Mouse (Mus musculus) hindbrain, embryonic 15.5 days (tissue): ENCODE data around the gene Fcmr. TPM values are rescaled to one million over a fixed set of nuclear protein-coding genes. Genes with fewer than 3 reads are reported as not detected.
A peak's percentile ranks its signal among the peaks of the same experiment; 100 is the strongest.

Source experiments
- ATAC-seq: fragments of 200-750 bp; cut with Nextera tagmentation; 2 replicates; pipeline ENCODE4 v1.8.0; 2017; ENCODE audit warnings: low read depth, moderate number of reproducible peaks, moderate TSS enrichment; ENCODE audit not compliant: low FRiP score
- H3K27ac ChIP-seq: fragments of 300-500 bp; sonication (generic); replicated peaks from 2 replicates; pipeline ENCODE4 v1.5.1; 2015; ENCODE audit warnings: mild to moderate bottlenecking, inconsistent platforms
- H3K27me3 ChIP-seq: fragments of 300-500 bp; sonication (generic); 2 replicates; pipeline ENCODE4 v1.6.1; 2015; ENCODE audit warnings: control low read depth, inconsistent platforms
- H3K36me3 ChIP-seq: fragments of 300-500 bp; sonication (generic); 2 replicates; pipeline ENCODE4 v1.6.1; 2015; ENCODE audit warnings: control low read depth, inconsistent platforms
- H3K4me1 ChIP-seq: fragments of 300-500 bp; sonication (generic); replicated peaks from 2 replicates; pipeline ENCODE4 v1.6.1; 2015; ENCODE audit warnings: control low read depth, inconsistent platforms
- H3K4me2 ChIP-seq: fragments of 300-500 bp; sonication (generic); 2 replicates; pipeline ENCODE4 v1.6.1; 2015; ENCODE audit warnings: moderate library complexity, mild to moderate bottlenecking, inconsistent platforms
- H3K4me3 ChIP-seq: fragments of 300-500 bp; sonication (generic); 2 replicates; pipeline ENCODE4 v1.5.1; 2015; ENCODE audit warnings: mild to moderate bottlenecking, inconsistent platforms
- H3K9ac ChIP-seq: fragments of 300-500 bp; sonication (generic); 2 replicates; pipeline ENCODE4 v1.6.1; 2015; ENCODE audit warnings: inconsistent platforms
- H3K9me3 ChIP-seq: fragments of 300-500 bp; sonication (generic); 2 replicates; pipeline ENCODE4 v1.6.1; 2016; ENCODE audit warnings: control low read depth, inconsistent platforms
- WGBS: fragments of 180-500 bp; shearing (Covaris S2); methylation state at CpG from one replicate; pipeline ENCODE4 v1.1.7; 2015; 5-methylcytosine and 5-hydroxymethylcytosine counted together
- polyA plus RNA-seq: library from polyadenylated mRNA; unstranded; fragments of >200 nt; fragmentation: Nextera tagmentation; extraction: Ambion mirVana; gene quantifications from 2 replicates; pipeline ENCODE4 v1.2.1, GENCODE M21; 2015

Gene Fcmr
- polyA plus RNA-seq, 1 experiment from 2014 or later: 0.92 TPM

- H3K9ac ChIP-seq: no peak overlapping the region
- no peak overlapping the region for H3K4me2 ChIP-seq
- no peaks in the 10 kb centered on the region for H3K36me3 ChIP-seq
- no peaks in the 10 kb centered on the region for H3K4me1 ChIP-seq
- H3K9me3 ChIP-seq: no peaks in the 10 kb centered on the region
- WGBS: 46% methylated on average over 3 of the region's 3 CpGs
- H3K4me3 ChIP-seq: no peak overlapping the region
- H3K27me3 ChIP-seq: peaks cover 4% of the 10 kb centered on the region
- no peak overlapping the region for H3K27ac ChIP-seq
- ATAC-seq: peak; percentile 49; the same call in 1 of the 2 replicates
Observed at GRCm38 (mm10) chr1:130875139-130875538, 9.7 kb downstream of the Fcmr start.

- H3K27me3 ChIP-seq: peaks cover 4% of the 10 kb centered on the region
- no peak for ATAC-seq
- WGBS: 80% methylated on average over 3 of the region's 3 CpGs
Observed at GRCm38 (mm10) chr1:130875910-130876309, 10.4 kb downstream of the Fcmr start.

GRCm38 (mm10) chr1:130876931-130877509, 11.6 kb downstream of the Fcmr start:
- H3K36me3 ChIP-seq: no peaks in the 10 kb centered on the region
- no peak overlapping the region for H3K9ac ChIP-seq
- no peak for ATAC-seq
- 17% methylated on average over 3 of the region's 3 CpGs for WGBS
- H3K4me3 ChIP-seq: no peak overlapping the region
- no peaks in the 10 kb centered on the region for H3K4me1 ChIP-seq
- no peak overlapping the region for H3K4me2 ChIP-seq
- H3K27ac ChIP-seq: no peak overlapping the region
- peaks cover 4% of the 10 kb centered on the region for H3K27me3 ChIP-seq
- H3K9me3 ChIP-seq: no peaks in the 10 kb centered on the region

More at GRCm38 (mm10) chr1:130875910-130876309, 10.4 kb downstream of the Fcmr start:
- Histone ChIP-seq H3K9ac (no peak overlapping the region), H3K4me3 (no peak overlapping the region), H3K27ac (no peak overlapping the region), H3K36me3 (no peaks in the 10 kb centered on the region), H3K4me2 (no peak overlapping the region), H3K4me1 (no peaks in the 10 kb centered on the region), H3K9me3 (no peaks in the 10 kb centered on the region)

GRCm38 (mm10) chr1:130877889-130878614, 12.6 kb downstream of the Fcmr start:
- H3K4me2 ChIP-seq: peak overlapping the region; percentile 80
- ATAC-seq: peak; percentile 82
- WGBS: 3% methylated on average over 43 of the region's 43 CpGs

GRCm38 (mm10) chr1:130879927-130880326, 14.5 kb downstream of the Fcmr start:
- no peak for ATAC-seq
- Histone ChIP-seq H3K9me3 (no peaks in the 10 kb centered on the region), H3K4me3 (no peak overlapping the region), H3K27me3 (peaks cover 4% of the 10 kb centered on the region), H3K9ac (no peak overlapping the region), H3K4me1 (no peaks in the 10 kb centered on the region), H3K4me2 (no peak overlapping the region), H3K27ac (no peak overlapping the region), H3K36me3 (no peaks in the 10 kb centered on the region)
- WGBS: 94% methylated on average over 7 of the region's 7 CpGs

More at GRCm38 (mm10) chr1:130877889-130878614, 12.6 kb downstream of the Fcmr start:
- no peaks in the 10 kb centered on the region for H3K9me3 ChIP-seq
- peak overlapping the region; percentile 46 for H3K9ac ChIP-seq
- H3K36me3 ChIP-seq: no peaks in the 10 kb centered on the region
- H3K4me1 ChIP-seq: no peaks in the 10 kb centered on the region
- H3K4me3 ChIP-seq: peak overlapping the region; percentile 43
- no peak overlapping the region for H3K27ac ChIP-seq
- peaks cover 4% of the 10 kb centered on the region for H3K27me3 ChIP-seq

GRCm38 (mm10) chr1:130883146-130883545, 17.7 kb downstream of the Fcmr start:
- Histone ChIP-seq H3K9ac (no peak overlapping the region), H3K4me2 (no peak overlapping the region), H3K27me3 (peaks cover 4% of the 10 kb centered on the region), H3K27ac (no peak overlapping the region), H3K36me3 (no peaks in the 10 kb centered on the region), H3K9me3 (no peaks in the 10 kb centered on the region), H3K4me3 (no peak overlapping the region), H3K4me1 (no peaks in the 10 kb centered on the region)
- no peak for ATAC-seq
- 91% methylated on average over 4 of the region's 4 CpGs for WGBS

- Histone ChIP-seq H3K4me2 (no peak within 1 kb of the TSS), H3K27me3 (no peaks in the 10 kb centered on the region), H3K36me3 (no peaks in the 10 kb centered on the region), H3K27ac (no peak within 1 kb of the TSS), H3K9ac (no peak within 1 kb of the TSS), H3K9me3 (no peaks in the 10 kb centered on the region), H3K4me1 (no peaks in the 10 kb centered on the region), H3K4me3 (no peak within 1 kb of the TSS)
- no peak for ATAC-seq
Observed at GRCm38 (mm10) chr1:130887354-130887753, 21.9 kb downstream of the Fcmr start, which contains the start of gene Il24. Gene Il24, minus strand, starts transcription at chr1:130887454.

GRCm38 (mm10) chr1:130892446-130892845, 27.0 kb downstream of the Fcmr start:
- 65% methylated on average over 1 of the region's 1 CpGs for WGBS
- H3K4me1 ChIP-seq: no peaks in the 10 kb centered on the region
- no peaks in the 10 kb centered on the region for H3K27me3 ChIP-seq
- no peak overlapping the region for H3K4me3 ChIP-seq
- no peaks in the 10 kb centered on the region for H3K9me3 ChIP-seq
- H3K36me3 ChIP-seq: no peaks in the 10 kb centered on the region
- no peak overlapping the region for H3K4me2 ChIP-seq
- H3K9ac ChIP-seq: no peak overlapping the region
- no peak for ATAC-seq
- H3K27ac ChIP-seq: no peak overlapping the region

GRCm38 (mm10) chr1:130893329-130894040, 28.0 kb downstream of the Fcmr start:
- ATAC-seq: no peak
- Histone ChIP-seq H3K9ac (no peak overlapping the region), H3K4me3 (no peak overlapping the region), H3K27ac (no peak overlapping the region), H3K27me3 (no peaks in the 10 kb centered on the region), H3K9me3 (no peaks in the 10 kb centered on the region), H3K4me1 (no peaks in the 10 kb centered on the region), H3K36me3 (no peaks in the 10 kb centered on the region), H3K4me2 (no peak overlapping the region)
- WGBS: 76% methylated on average over 9 of the region's 9 CpGs

- ATAC-seq: no peak
- whole genome bisulfite sequencing: 69% methylated on average over 6 of the region's 6 CpGs
- no peaks in the 10 kb centered on the region for H3K9me3 ChIP-seq
Observed at GRCm38 (mm10) chr1:130894468-130894867, 29.0 kb downstream of the Fcmr start.

GRCm38 (mm10) chr1:130902505-130902904, 37.0 kb downstream of the Fcmr start:
- Histone ChIP-seq H3K9me3 (no peaks in the 10 kb centered on the region), H3K9ac (no peak overlapping the region), H3K4me3 (no peak overlapping the region), H3K27me3 (no peaks in the 10 kb centered on the region), H3K4me1 (no peaks in the 10 kb centered on the region), H3K4me2 (no peak overlapping the region), H3K27ac (no peak overlapping the region), H3K36me3 (no peaks in the 10 kb centered on the region)
- no peak for ATAC-seq
- WGBS: 88% methylated on average over 7 of the region's 7 CpGs

More at GRCm38 (mm10) chr1:130894468-130894867, 29.0 kb downstream of the Fcmr start:
- Histone ChIP-seq H3K36me3 (no peaks in the 10 kb centered on the region), H3K9ac (no peak overlapping the region), H3K4me1 (no peaks in the 10 kb centered on the region), H3K4me2 (no peak overlapping the region), H3K27me3 (no peaks in the 10 kb centered on the region), H3K27ac (no peak overlapping the region), H3K4me3 (no peak overlapping the region)

GRCm38 (mm10) chr1:130911401-130912010, 46.0 kb downstream of the Fcmr start, which contains the start of gene Il20:
Gene Il20, minus strand, starts transcription at chr1:130911451.
- Histone ChIP-seq H3K4me1 (no peaks in the 10 kb centered on the region), H3K27ac (no peak within 1 kb of the TSS), H3K4me2 (no peak within 1 kb of the TSS), H3K27me3 (no peaks in the 10 kb centered on the region), H3K4me3 (no peak within 1 kb of the TSS), H3K36me3 (no peaks in the 10 kb centered on the region), H3K9ac (no peak within 1 kb of the TSS), H3K9me3 (no peaks in the 10 kb centered on the region)
- WGBS: 68% methylated on average over 12 of the region's 12 CpGs
- ATAC-seq: no peak
